Mouse (Mus musculus) testis, adult 2 months (tissue): ENCODE data around the gene Nt5c2.

Experiments used
- CTCF ChIP-seq: fragments of 200-500 bp; IDR thresholded peaks from 2 replicates; pipeline ENCODE4 v1.5.1; 2012; ENCODE audit warnings: low read depth, mild to moderate bottlenecking, inconsistent platforms, low read length, moderate library complexity; ENCODE audit not compliant: control insufficient read depth, insufficient read depth, insufficient replicate concordance
- POLR2A ChIP-seq: fragments of 200-500 bp; IDR thresholded peaks from 2 replicates; pipeline ENCODE4 v1.6.1; 2012; ENCODE audit warnings: low read depth, mild to moderate bottlenecking, inconsistent platforms, low read length, moderate library complexity; ENCODE audit not compliant: control insufficient read depth

GRCm38 (mm10) chr19:46998953-46999352, 16.0 kb downstream of the Nt5c2 start:
- no peak for TF ChIP-seq CTCF
- TF ChIP-seq POLR2A: no peak
